Mouse (Mus musculus) skeletal muscle tissue, adult 2 months (tissue): ENCODE measurements at regions not wholly inside any gene's neighbourhood (a gene's known extent, or its start where the extent isn't known, plus 50 kb on each side); places are given as distances from the start of the nearest gene placed in this dataset.

Source experiments
- DNase-seq: peaks from one replicate; pipeline ENCODE4 v3.0.0-alpha.2; 2012; ENCODE audit warnings: low read depth, low spot score

- DNase-seq, result no peak
Observed at GRCm38 (mm10) chr11:71411958-71412357, 181.4 kb upstream of the Nlrp1b start.

GRCm38 (mm10) chr11:71414403-71415140 is 184.0 kb upstream of the Nlrp1b start:
- no peak for DNase-seq

- DNase-seq, result no peak
Observed at GRCm38 (mm10) chr11:71415451-71415850, 184.9 kb upstream of the Nlrp1b start.

- DNase-seq, result no peak
Observed at GRCm38 (mm10) chr11:71422291-71422840, 191.8 kb upstream of the Nlrp1b start.

- DNase-seq, result no peak
Observed at GRCm38 (mm10) chr11:71423242-71423641, 192.7 kb upstream of the Nlrp1b start.

GRCm38 (mm10) chr11:71424879-71425278 is 194.3 kb upstream of the Nlrp1b start:
- no peak for DNase-seq

GRCm38 (mm10) chr11:71429739-71430138 is 199.2 kb upstream of the Nlrp1b start:
- no peak for DNase-seq

GRCm38 (mm10) chr11:71434241-71434640 is 203.7 kb upstream of the Nlrp1b start:
- no peak for DNase-seq

- no peak for DNase-seq
Observed at GRCm38 (mm10) chr11:71434886-71435285, 204.4 kb upstream of the Nlrp1b start.

- no peak for DNase-seq
Observed at GRCm38 (mm10) chr11:71435745-71436144, 205.2 kb upstream of the Nlrp1b start.

- DNase-seq, result no peak
Observed at GRCm38 (mm10) chr11:71436335-71436734, 205.8 kb upstream of the Nlrp1b start.

- no peak for DNase-seq
Observed at GRCm38 (mm10) chr11:71436801-71437200, 206.3 kb upstream of the Nlrp1b start.

GRCm38 (mm10) chr11:71439871-71440270 is 209.3 kb upstream of the Nlrp1b start:
- DNase-seq, result no peak

- no peak for DNase-seq
Observed at GRCm38 (mm10) chr11:71440392-71440791, 209.9 kb upstream of the Nlrp1b start.

- DNase-seq, result no peak
Observed at GRCm38 (mm10) chr11:71444056-71444455, 213.5 kb upstream of the Nlrp1b start.

- no peak for DNase-seq
Observed at GRCm38 (mm10) chr11:71446641-71447040, 216.1 kb upstream of the Nlrp1b start.

GRCm38 (mm10) chr11:71447841-71448745 is 217.6 kb upstream of the Nlrp1b start:
- DNase-seq, result peak; percentile 5

- DNase-seq, result no peak
Observed at GRCm38 (mm10) chr11:71480094-71480493, 249.6 kb upstream of the Nlrp1b start.

GRCm38 (mm10) chr11:71497863-71498262 is 251.9 kb upstream of the Wscd1 start:
- DNase-seq, result no peak

- DNase-seq, result no peak
Observed at GRCm38 (mm10) chr11:71498299-71498698, 251.4 kb upstream of the Wscd1 start.

GRCm38 (mm10) chr11:71502156-71502555 is 247.6 kb upstream of the Wscd1 start:
- no peak for DNase-seq

GRCm38 (mm10) chr11:71512271-71513066 is 237.3 kb upstream of the Wscd1 start:
- DNase-seq, result no peak
